Mouse (Mus musculus): ENCODE measurements around the gene Tmem209.

- TF ChIP-seq CTCF (IDR thresholded peaks at IDR 0.05; ENCODE audit: low read depth) (no peak), EP300 (IDR thresholded peaks at IDR 0.05; ENCODE audit: low read depth) (no peak)
Measured at GRCm38 (mm10) chr6:30461755-30462344, 47.7 kb downstream of the Tmem209 start.

Data from heart, postnatal 0 days (tissue).